Mouse (Mus musculus) CH12.LX (cell line): ENCODE data around the gene Fli1.

Source experiments
- ETS1 ChIP-seq: conservative IDR thresholded peaks from 2 replicates; pipeline ENCODE4 v1.6.1; 2012; ENCODE audit warnings: low read depth, mild to moderate bottlenecking, inconsistent platforms, low read length, improper control_type of control experiment, moderate library complexity
- POLR2A ChIP-seq: IDR thresholded peaks from 2 replicates; pipeline ENCODE4 v1.6.1; 2011; ENCODE audit warnings: low read depth, mild to moderate bottlenecking, improper control_type of control experiment, low read length

DNA sequence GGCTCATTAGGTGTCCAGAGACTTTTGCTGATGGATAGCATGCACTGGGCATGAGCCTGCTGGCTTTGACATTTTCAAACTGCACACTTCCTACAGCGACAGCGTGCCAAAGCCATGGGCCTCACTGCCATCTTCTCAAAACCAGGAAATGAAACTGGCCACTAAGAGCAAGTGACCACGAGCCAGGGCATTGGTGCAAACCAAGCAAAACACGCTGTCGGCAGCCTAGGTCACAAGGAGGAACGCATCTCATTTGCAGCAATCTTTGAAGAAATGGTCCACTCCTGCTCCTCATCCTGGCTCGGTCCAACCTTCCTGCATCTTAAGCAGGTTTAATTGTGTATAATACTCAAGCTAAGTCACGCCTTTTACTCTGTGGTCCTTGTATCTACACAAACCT is 41.8 kb downstream of the Fli1 start:
- TF ChIP-seq ETS1, result peak; percentile 69
- TF ChIP-seq POLR2A, result peak; percentile 45; the same call in 1 of the 2 replicates
